Mouse (Mus musculus) lung, postnatal 0 days (tissue): ENCODE measurements at regions not wholly inside any gene's neighbourhood (a gene's known extent, or its start where the extent isn't known, plus 50 kb on each side); places are given as distances from the start of the nearest gene placed in this dataset.
A peak's percentile ranks its signal among the peaks of the same experiment; 100 is the strongest.

Experiments
- ATAC-seq: fragments of 200-750 bp; cut with Nextera tagmentation; 2 replicates; pipeline ENCODE4 v1.8.0; 2017; ENCODE audit warnings: moderate library complexity
- DNase-seq: peaks from one replicate; pipeline ENCODE4 v3.0.0-alpha.2; 2016; ENCODE audit warnings: low spot score
- H3K27ac ChIP-seq: fragments of 300-500 bp; sonication (generic); 2 replicates; pipeline ENCODE4 v1.5.1; 2014; ENCODE audit warnings: antibody characterized with exemption, mild to moderate bottlenecking, low read length, mixed read lengths
- H3K27me3 ChIP-seq: fragments of 300-500 bp; sonication (generic); replicated peaks from 2 replicates; pipeline ENCODE4 v1.6.1; 2014; ENCODE audit warnings: low read length, mixed read lengths; ENCODE audit not compliant: insufficient read depth
- H3K36me3 ChIP-seq: fragments of 300-500 bp; sonication (generic); 2 replicates; pipeline ENCODE4 v1.6.1; 2014; ENCODE audit warnings: low read length, mixed read lengths; ENCODE audit not compliant: insufficient read depth
- H3K4me1 ChIP-seq: fragments of 300-500 bp; sonication (generic); 2 replicates; pipeline ENCODE4 v1.6.1; 2014; ENCODE audit warnings: antibody characterized with exemption, low read depth, low read length, mixed read lengths; ENCODE audit not compliant: insufficient read depth
- H3K4me2 ChIP-seq: fragments of 300-500 bp; sonication (generic); replicated peaks from 2 replicates; pipeline ENCODE4 v1.6.1; 2014; ENCODE audit warnings: low read depth, mild to moderate bottlenecking, low read length, moderate library complexity, mixed read lengths
- H3K4me3 ChIP-seq: fragments of 300-500 bp; sonication (generic); 2 replicates; pipeline ENCODE4 v1.5.1; 2014; ENCODE audit warnings: low read depth, low read length
- H3K9ac ChIP-seq: fragments of 300-500 bp; sonication (generic); replicated peaks from 2 replicates; pipeline ENCODE4 v1.6.1; 2014; ENCODE audit warnings: low read depth, mild to moderate bottlenecking
- H3K9me3 ChIP-seq: fragments of 300-500 bp; sonication (generic); 2 replicates; pipeline ENCODE4 v1.6.1; 2016; ENCODE audit warnings: low read length, mixed read lengths
- CTCF ChIP-seq: IDR thresholded peaks from 2 replicates; pipeline ENCODE4 v1.5.1; 2016; ENCODE audit warnings: antibody characterized with exemption, mild to moderate bottlenecking
- EP300 ChIP-seq: IDR thresholded peaks from 2 replicates; pipeline ENCODE4 v1.6.1; 2016; ENCODE audit warnings: antibody characterized with exemption, mild to moderate bottlenecking, control low read depth
- WGBS: fragments of 180-500 bp; shearing (Covaris S2); extraction: QIAGEN DNeasy Blood & Tissue Kit; methylation state at CpG from one replicate; pipeline ENCODE4 v1.1.7; 2014; 5-methylcytosine and 5-hydroxymethylcytosine counted together

- H3K36me3 ChIP-seq = no peaks in the 10 kb centered on the region
- H3K4me2 ChIP-seq = no peak overlapping the region
- TF ChIP-seq EP300 (no peak), CTCF (no peak)
- H3K27me3 ChIP-seq = no peaks in the 10 kb centered on the region
- 76% methylated on average over 3 of the region's 3 CpGs for WGBS
- ATAC-seq = no peak
- H3K27ac ChIP-seq = no peak overlapping the region
- DNase-seq = no peak
- no peak overlapping the region for H3K9ac ChIP-seq
- H3K4me3 ChIP-seq = no peak overlapping the region
- H3K4me1 ChIP-seq = no peaks in the 10 kb centered on the region
- no peaks in the 10 kb centered on the region for H3K9me3 ChIP-seq
These were observed 378.8 kb downstream of the Agtpbp1 start for GRCm38 (mm10) chr13:59206186-59206585.

- Histone ChIP-seq H3K36me3 (no peaks in the 10 kb centered on the region), H3K27ac (no peak overlapping the region), H3K9ac (no peak overlapping the region), H3K9me3 (no peaks in the 10 kb centered on the region), H3K4me2 (no peak overlapping the region), H3K27me3 (no peaks in the 10 kb centered on the region), H3K4me1 (no peaks in the 10 kb centered on the region), H3K4me3 (no peak overlapping the region)
- no peak for TF ChIP-seq EP300
- no peak for TF ChIP-seq CTCF
- DNase-seq = no peak
- WGBS = 76% methylated on average over 2 of the region's 2 CpGs
- ATAC-seq = no peak
These were observed 380.5 kb downstream of the Agtpbp1 start for GRCm38 (mm10) chr13:59204506-59204905.

GRCm38 (mm10) chr13:59196311-59196710 is 388.7 kb downstream of the Agtpbp1 start:
- H3K4me1 ChIP-seq = no peaks in the 10 kb centered on the region
- ATAC-seq (no peak), DNase-seq (peak; percentile 23)
- no peak overlapping the region for H3K4me3 ChIP-seq
- no peak for TF ChIP-seq EP300
- TF ChIP-seq CTCF = no peak
- H3K9me3 ChIP-seq = no peaks in the 10 kb centered on the region
- H3K36me3 ChIP-seq = no peaks in the 10 kb centered on the region
- H3K9ac ChIP-seq = no peak overlapping the region
- no peak overlapping the region for H3K27ac ChIP-seq
- 54% methylated on average over 5 of the region's 5 CpGs for WGBS
- no peaks in the 10 kb centered on the region for H3K27me3 ChIP-seq
- H3K4me2 ChIP-seq = no peak overlapping the region

- 87% methylated on average over 11 of the region's 11 CpGs for WGBS
- no peak overlapping the region for H3K27ac ChIP-seq
- DNase-seq = no peak
- H3K27me3 ChIP-seq = no peaks in the 10 kb centered on the region
- no peaks in the 10 kb centered on the region for H3K9me3 ChIP-seq
- H3K36me3 ChIP-seq = no peaks in the 10 kb centered on the region
- no peak overlapping the region for H3K9ac ChIP-seq
- H3K4me2 ChIP-seq = no peak overlapping the region
- no peak for TF ChIP-seq EP300
- no peak for TF ChIP-seq CTCF
- H3K4me1 ChIP-seq = no peaks in the 10 kb centered on the region
- no peak for ATAC-seq
- H3K4me3 ChIP-seq = no peak overlapping the region
These were observed 382.1 kb downstream of the Ntrk2 start for GRCm38 (mm10) chr13:59188431-59188830.
